Mouse (Mus musculus): ENCODE results near the gene Ltb4r1.
A peak's percentile ranks its signal among the peaks of the same experiment; 100 is the strongest.

The Ltb4r1 gene

GRCm38 (mm10) chr14:55745861-55746237 lies 19.9 kb upstream of the Ltb4r1 start:
- no peak for DNase-seq (ENCODE audit: low spot score)

DNA sequence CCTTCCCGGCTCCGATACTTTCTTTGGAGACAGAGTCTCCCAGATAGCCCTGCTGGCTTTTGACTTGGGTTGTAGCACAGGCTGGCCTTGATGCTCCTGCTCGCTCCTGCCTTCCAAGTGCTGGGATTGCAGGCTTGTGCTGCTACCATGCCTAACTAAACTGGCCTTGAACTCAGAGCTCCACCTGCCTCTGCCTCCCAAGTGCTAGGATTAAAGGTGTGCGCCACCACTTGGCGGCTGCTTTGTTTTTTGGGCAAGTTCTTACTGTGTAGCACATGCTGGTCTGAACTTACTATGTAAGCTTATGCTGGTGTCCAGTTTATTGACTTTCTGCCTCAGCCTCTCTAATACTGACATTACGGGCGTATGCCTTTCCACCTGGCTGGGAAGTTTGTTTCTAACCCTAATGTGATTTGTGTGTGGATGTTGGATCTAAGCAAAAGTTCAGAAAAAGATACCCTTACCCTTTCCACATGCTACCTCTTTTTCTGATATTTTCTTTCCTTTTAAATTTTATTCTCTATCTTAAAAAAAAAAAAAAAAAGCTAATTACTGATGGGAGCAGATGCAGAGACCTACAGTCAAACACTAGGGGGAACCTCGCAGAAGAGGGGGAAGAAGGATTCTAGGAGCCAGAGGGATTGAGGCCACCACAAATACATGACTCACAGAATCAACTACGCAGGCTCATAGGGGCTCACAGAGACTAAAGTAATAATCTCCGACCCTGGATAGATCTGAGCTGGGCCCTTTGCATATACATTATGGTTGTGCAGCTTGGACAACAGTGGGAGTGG lies 18.5 kb upstream of the Ltb4r1 start:
- DNase-seq (ENCODE audit: low spot score), result no peak

- DNase-seq (ENCODE audit: low spot score), result peak; percentile 63
These were observed 8.2 kb upstream of the Ltb4r1 start for GRCm38 (mm10) chr14:55757566-55757965.

GRCm38 (mm10) chr14:55758363-55758784 lies 7.4 kb upstream of the Ltb4r1 start, which contains the start of gene Cideb:
Gene Cideb, minus strand, starts transcription at chr14:55758458.
- peak; percentile 82 for DNase-seq (ENCODE audit: low spot score)

DNA sequence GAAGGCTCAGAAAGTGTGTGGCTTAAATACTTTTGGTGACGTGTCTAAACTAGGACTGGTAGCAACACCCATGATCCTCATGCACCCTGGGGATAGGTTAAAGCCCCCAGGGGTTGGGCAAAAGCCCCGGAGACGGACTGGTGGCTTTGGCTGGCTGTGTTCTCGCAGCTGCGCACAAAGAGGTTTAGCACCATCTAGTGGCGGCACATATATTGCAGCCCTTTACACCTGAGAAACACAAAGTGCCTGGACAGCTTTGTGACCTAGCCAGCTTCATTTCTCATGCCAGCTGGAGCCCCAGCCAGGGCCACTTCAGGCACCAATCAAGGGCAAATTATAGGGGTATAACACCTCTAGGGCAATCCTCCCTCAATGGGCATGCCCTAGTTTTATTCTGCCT lies 5.6 kb upstream of the Ltb4r1 start:
- DNase-seq (ENCODE audit: low spot score), result peak; percentile 81

GRCm38 (mm10) chr14:55761163-55761562 lies 4.6 kb upstream of the Ltb4r1 start, which contains the start of gene Ltb4r2:
Gene Ltb4r2, plus strand, starts transcription at chr14:55761428.
- DNase-seq (ENCODE audit: low spot score), result no peak

DNA sequence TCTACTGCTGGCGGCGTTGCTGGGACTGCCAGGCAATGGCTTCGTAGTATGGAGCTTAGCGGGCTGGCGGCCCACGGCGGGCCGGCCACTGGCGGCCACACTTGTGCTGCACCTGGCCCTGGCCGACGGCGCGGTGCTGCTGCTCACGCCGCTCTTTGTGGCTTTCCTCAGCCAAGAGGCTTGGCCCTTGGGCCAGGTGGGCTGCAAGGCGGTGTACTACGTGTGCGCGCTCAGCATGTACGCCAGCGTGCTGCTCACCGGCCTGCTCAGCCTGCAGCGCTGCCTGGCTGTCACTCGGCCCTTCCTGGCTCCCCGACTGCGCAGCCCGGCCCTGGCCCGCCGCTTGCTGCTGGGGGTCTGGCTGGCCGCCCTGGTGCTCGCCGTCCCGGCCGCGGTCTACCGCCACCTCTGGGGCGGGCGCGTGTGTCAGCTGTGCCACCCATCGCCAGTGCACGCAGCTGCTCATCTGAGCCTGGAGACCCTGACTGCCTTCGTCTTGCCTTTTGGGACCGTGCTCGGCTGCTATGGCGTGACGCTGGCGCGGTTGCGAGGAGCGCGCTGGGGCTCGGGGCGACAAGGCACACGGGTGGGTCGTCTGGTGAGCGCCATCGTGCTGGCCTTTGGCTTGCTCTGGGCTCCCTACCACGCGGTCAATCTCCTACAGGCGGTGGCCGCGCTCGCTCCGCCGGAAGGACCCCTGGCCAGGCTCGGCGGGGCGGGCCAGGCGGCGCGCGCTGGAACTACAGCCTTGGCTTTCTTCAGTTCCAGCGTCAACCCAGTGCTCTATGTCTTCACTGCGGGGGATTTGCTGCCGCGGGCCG lies 3.6 kb upstream of the Ltb4r1 start:
- peak; percentile 66 for DNase-seq (ENCODE audit: low spot score)

DNA sequence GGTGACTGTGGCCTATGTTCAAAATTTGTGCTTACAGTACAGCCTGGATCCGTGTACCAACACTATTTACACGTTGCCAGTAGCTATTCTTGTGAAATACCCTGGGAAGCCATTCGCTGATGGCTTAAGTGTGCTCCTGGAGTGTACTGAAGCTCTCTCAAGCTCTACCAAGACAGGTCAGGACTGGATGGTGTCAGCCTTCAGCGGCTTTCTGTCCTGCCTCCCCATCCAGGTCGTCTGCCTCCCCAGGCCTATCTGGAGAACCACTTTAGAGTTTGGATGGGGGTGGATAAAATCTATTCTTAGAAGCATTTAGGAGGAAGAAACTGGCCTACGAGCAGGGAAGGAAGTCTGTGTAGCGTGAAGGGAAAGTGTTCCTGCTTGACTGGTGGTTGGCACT lies 2.6 kb upstream of the Ltb4r1 start:
- no peak for DNase-seq (ENCODE audit: low spot score)

GRCm38 (mm10) chr14:55767519-55768414 lies 2.0 kb downstream of the Ltb4r1 start:
- peak; percentile 64 for DNase-seq (ENCODE audit: low spot score)

DNA sequence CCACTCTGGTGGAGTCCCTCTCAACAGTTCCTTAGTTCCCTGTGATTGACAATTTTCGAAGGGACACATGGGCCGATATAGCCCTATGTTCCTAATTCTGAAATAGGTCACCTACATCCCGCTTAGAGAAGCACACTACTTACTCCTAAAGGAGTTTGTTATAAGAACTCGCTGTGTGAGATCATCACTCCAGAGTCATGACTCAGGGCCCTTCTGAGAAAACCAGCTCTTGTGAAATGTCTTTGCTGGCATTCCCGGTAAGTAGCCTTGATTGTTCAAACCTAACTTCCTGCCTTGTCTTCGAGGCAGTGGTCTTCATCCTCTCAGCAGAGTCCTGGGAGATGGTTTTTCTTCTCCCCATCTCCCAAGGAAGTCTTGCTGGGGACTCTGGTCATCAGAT lies 2.8 kb downstream of the Ltb4r1 start:
- DNase-seq (ENCODE audit: low spot score), result no peak

DNA sequence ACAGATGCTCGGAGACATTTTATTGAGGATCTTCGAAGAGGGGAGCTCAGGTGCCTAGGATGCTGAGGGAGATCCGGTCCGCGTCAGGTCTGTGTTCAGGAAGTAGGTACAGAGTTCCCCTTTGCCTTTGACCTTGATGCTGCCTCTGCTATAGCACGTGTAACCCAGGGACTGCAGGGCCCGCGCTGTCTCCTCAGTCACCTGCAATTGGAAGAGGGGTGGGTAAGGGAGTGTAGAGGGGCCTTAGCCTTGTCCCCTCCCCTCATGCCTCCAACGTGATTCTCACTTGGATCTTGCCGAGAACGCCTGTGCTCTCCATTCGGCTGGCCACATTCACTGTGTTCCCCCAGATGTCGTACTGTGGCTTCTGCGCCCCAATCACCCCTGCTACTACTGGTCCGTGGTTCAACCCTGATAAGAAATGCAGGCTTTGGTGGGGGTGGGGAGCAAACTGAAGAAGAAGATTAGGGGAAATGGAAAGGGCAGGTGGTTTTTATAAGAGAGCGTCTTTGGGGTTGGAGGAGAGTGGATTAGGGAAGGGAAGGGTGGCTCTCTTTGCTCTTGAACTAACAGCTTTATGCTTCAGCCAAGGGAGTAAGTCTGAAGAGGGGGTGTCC lies 3.4 kb downstream of the Ltb4r1 start:
- DNase-seq (ENCODE audit: low spot score), result no peak

DNA sequence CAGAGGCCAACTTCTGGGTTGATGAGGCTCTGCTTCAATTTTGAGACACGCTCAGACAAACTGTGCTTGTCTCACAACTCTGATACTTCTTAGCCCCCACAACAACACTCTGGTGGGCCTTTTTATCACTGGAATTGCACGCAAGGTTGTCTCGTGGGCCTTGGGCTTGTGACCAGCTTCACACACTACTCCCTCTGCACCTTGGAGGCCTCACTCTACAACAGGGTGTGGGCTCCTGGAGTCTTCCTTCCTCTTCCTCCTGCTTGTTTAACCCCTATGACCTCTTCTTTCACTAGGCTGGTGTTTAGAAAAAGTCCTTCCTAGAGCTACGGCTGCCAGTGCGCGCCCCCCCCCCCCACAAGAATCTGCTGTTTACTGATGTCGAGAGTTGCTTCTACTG lies 10.9 kb downstream of the Ltb4r1 start:
- DNase-seq (ENCODE audit: low spot score), result no peak

- no peak for DNase-seq (ENCODE audit: low spot score)
These were observed 11.4 kb downstream of the Ltb4r1 start for GRCm38 (mm10) chr14:55777176-55777575.

DNA sequence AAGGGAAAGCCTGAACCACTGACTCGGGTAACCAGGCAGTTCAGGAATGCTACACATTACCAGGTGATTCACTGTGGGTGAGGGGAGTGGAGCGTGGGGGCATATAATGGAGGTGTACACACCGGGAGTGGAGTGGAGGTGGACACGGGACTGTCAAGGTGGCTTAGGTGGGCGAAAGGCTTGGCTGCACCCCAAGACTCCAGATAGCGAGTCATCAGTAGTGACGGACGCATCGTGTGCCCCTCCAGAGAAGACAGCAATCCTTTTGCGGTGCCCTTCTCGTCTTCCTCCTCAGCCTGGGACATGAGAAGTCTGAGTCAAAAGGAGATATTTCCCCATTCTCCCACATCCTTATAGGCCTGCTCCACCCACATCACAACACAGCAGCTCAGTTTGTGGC lies 12.0 kb downstream of the Ltb4r1 start:
- no peak for DNase-seq (ENCODE audit: low spot score)

DNA sequence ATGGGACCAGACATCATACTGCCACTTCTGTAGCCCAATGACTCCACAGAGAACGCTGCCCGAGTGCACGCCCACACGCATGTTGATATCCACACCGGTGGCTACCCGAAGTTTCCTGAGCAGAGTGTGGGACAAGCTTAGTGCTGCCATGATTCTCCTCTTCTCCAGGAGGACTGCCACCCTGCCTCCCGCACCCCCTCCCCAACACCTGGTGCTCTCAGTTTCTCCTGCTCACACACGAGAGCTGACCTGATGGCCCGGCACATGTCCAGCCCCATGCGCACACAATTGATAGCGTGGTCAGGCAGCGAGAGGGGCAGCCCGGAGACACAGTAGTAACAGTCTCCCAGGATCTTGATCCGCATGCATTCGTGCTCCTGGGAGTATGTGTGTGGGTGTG lies 12.9 kb downstream of the Ltb4r1 start:
- no peak for DNase-seq (ENCODE audit: low spot score)

DNA sequence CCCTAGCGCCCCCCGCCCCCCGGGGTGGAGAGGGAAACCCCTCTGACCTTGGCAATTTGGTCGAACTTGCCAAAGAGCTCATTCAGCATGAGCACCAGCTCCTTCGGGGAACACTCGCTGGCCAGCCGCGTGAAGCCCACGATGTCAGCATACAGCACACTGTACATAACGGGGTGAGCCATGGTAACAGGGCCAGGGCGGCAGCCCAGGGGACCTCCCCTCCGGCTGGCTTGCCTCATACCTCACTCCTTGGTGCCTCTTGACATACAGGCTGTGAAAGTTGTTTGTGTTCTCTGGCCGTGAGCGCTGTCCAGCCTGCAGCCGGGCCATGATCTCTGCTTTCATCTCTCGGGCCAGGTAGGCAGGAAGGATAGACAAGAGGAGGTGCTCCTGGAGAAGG lies 13.9 kb downstream of the Ltb4r1 start:
- DNase-seq (ENCODE audit: low spot score), result no peak

GRCm38 (mm10) chr14:55780736-55781135 lies 15.0 kb downstream of the Ltb4r1 start:
- DNase-seq (ENCODE audit: low spot score), result no peak

GRCm38 (mm10) chr14:55781310-55781709 lies 15.5 kb downstream of the Ltb4r1 start:
- peak; percentile 62 for DNase-seq (ENCODE audit: low spot score)

- DNase-seq (ENCODE audit: low spot score), result no peak
These were observed 16.7 kb downstream of the Ltb4r1 start for GRCm38 (mm10) chr14:55782361-55782960.

DNA sequence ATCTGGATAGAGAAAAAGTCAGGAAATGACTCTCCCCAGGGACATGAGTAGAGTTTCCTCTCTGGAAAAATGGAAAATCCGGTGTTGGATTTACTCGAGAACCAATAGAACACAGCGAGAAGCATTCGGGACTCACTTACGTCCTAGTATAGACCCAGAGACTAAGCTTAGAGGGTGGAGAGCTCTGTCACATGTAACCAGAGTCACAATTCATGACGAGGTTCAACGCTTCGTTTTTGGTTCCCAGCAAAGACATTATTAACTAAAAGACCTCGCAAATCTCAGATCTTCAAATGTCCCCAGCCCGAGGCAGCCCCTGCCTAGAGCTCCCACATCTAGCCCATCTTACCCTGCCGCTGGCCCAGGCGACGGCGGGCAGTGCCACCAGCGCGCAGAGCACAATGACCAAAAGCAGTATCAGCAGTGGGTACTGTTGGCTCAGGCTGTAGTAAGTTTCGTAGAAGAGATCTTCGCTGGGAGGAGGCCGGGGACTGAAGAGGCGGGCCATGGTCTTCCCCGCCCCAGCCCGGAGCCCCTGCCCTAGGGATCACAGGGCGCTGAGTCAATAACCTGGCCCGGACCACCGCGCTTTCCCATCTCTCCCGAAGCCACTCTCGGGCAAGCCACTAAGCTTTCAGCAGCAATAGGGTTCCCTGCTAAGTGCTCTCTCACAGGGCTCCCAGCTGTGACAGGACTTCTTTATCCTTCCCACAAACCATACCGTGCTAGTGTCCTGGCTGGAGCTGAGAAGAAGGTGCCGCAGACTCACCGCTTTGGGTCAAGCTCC lies 17.6 kb downstream of the Ltb4r1 start:
- DNase-seq (ENCODE audit: low spot score), result no peak

GRCm38 (mm10) chr14:55783958-55784235 lies 18.1 kb downstream of the Ltb4r1 start, which contains the start of gene Adcy4:
Gene Adcy4, minus strand, starts transcription at chr14:55784095.
- no peak for DNase-seq (ENCODE audit: low spot score)

Measured in yolk sac, embryonic 10.5 days (tissue).